Mouse (Mus musculus) layer of hippocampus, postnatal 36 days (tissue): ENCODE results near the gene Cnot10. TPM values are rescaled to one million over a fixed set of nuclear protein-coding genes. Genes with fewer than 3 reads are reported as not detected.

Experiments
- DNase-seq, 2 experiments: peaks; one replicate each; pipeline ENCODE4 v3.0.0; 2022
- total RNA-seq, 2 experiments: library from RNA; stranded (reverse); gene quantifications; 2 replicates each; pipeline ENCODE4 v1.2.3; 2021

Cnot10 gene
- total RNA-seq, 2 experiments from 2014 or later: 56.1 to 57.3 TPM

DNA sequence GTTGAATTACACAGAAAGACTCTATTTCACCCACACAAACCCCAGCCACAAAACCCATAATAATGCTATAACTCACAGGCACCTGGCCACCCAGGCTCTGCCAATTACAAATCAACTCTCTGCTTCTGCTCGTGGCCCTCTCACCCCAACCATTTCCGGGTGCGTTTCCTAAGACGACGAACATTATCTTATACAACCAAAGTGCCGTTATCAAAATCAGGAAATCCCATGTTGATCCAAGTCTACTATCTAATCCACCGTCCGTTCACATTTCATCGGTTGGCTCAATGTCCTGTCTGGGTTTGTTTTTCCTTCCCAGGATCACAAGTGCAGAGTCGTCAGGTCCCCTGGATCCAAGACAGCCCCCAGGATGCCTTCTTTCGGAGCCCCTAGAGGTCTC, 61.3 kb downstream of the Cnot10 start:
- no peak for DNase-seq

DNA sequence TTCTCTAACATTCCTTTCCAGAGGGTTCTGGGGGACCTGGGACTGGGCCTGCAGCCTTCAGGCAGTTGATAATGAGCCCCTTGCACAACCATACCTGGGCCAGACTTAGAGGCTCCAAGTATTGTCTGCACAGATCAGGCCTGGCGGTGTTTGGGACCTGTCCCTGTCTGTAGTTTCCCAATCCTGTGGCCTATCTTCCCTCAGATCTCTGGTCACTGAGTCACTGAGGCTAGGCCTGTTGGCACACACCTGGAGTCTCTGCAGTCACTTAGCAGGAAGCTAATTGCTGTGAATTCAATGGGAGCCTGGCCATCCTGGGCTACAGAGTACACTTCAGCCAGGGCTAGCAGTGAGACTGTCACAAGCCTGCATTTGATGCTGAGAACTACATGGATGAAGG, 64.0 kb downstream of the Cnot10 start:
- DNase-seq: no peak

DNA sequence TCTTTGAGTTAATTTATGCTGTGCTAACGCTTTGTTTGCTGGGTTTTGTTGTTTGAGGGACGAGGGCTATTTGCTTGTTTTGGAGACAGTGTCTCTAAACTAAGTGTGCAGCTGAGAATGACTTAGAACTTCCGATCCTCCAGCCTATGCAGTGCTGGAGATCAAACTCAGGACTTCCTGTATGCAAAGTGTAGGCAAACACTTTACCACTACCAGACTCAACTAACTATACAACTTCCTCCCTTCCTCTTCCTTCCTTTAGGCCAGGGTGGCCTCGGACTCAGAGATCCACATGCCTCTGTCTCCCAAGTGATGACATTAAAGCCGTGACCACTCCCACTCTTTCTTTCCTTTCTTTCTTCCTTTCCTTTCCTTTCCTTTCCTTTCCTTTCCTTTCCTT, 66.5 kb downstream of the Cnot10 start:
- no peak for DNase-seq

DNA sequence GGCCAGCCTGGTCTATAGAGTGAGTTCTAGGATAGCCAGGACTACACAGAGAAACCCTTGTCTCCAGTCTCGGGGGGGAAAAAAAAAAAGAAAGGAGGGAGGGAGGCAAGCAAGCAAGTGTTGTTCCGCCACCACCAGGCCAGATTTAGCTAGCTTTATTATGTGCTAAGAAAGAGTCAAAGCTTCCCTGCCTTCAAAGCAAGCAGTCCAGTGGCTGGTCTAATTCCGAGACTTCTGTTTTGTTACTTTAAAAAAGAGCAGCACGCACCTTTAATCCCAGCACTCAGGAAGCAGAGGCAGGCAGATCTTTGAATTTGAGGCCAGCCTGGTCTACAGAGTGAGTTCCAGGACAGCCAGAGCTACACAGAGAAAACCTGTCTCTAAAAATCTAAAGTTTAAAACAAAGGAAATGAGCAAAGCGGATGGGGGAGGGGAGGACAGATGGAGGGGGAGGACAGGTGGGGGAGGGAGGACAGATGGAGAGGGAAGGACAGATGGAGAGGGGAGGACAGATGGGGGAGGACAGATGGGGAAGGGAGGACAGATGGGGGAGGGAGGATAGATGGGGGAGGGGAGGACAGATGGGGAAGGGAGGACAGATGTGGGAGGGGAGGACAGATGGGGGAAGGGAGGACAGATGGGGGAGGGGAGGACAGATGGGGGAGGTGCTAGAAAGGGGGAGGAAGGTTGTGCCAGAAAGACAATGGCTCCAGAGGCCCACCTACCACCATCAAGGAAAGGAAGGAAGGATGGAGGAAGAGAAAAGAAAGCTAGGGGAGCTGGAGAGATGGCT, 71.1 kb downstream of the Cnot10 start:
- no peak for DNase-seq

GRCm38 (mm10) chr9:114564667-114565066, 75.3 kb downstream of the Cnot10 start:
- no peak for DNase-seq

GRCm38 (mm10) chr9:114563761-114564606, 76.0 kb downstream of the Cnot10 start, which contains the start of gene Trim71:
Gene Trim71 (minus strand): TSS chr9:114564369.
- DNase-seq: peak; percentile 21 to 41

DNA sequence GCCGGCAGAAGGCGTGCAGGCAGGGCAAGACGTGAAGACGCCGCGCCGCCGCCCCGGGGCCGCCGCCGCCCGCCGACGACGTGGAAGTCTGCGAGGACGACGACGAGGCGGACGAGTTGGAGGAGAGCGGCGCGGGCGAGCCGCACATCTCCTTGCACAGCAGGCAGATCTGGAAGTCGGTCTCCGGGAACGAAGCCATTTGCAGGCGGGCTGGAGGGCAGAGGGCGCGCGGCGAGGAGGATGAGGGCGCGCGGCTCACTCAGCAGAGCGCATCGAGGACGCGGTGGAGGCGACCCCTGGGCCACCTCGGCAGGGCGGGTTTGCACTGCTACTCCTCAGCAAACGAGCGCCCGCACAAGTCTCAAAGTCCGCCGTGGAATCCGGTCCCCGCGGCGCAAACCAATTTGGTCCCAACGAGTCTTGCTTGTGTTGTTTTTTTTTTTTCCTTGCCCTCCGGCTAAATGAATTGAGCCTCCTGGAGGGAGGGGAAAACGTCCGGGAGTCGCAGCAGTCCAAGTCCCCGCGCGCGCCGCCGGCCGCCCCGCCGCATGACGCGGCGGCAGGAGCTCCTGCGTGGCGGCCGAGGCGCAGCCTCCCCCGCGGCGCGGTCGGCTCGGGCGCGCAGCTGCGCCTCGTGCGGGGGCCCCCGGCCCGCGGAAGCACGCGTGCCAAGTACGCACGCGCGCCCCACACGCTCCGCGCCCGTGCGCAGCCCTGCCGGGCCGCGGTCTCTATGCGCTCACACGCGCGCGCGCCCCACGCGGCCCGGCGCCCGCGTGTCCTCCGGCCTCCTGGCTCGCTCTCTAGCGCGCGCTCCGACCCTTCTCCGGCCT, 76.8 kb downstream of the Cnot10 start:
- DNase-seq: peak in 1 of 2 experiments; percentile 13

DNA sequence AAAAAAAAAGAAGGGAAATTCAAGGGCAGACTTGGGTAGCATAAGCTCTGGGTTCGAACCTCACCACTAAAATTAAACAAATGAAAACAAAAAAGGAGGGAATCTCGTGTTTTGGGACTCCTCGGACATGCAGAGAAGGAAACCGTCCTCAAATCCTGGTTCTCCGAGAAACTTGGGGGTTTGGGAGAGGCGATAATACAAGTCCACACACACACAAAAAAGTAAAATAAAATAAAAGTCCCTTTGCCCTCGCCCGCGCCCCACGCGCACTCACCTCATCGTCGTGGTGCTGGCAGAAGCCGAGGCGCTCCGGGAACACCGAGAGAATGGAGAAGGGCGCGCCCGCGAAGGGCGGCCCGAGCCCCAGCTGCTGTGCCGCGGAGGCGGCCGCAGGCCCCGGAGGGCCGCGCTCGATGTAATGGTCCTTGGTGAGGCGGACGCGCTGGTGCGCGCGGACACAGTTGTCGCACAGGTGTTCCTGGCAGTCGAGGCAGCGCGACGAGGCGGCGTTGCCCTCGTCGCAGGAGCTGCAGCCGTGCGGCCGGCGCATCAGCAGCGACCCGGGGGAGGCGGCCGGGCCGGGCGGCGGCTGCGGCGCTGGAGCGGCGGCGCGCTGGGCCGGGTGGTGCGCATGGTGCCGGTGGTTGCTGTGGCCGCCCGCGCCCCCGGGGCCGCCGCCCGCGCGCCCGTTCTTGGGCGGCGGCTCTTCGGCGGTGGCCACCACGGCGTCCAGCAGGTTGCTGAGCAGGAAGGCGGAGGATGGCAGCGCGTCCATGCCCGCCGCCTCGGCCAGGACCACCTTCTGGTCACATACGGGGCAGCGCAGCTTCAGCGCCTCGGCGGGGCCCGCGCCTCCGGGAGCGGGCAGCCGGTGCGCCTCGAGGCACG, 77.7 kb downstream of the Cnot10 start:
- DNase-seq: no peak

- no peak for DNase-seq
These were observed 78.4 kb downstream of the Cnot10 start for GRCm38 (mm10) chr9:114561671-114561971.

GRCm38 (mm10) chr9:114560771-114561670, 79.0 kb downstream of the Cnot10 start:
- DNase-seq: no peak

DNA sequence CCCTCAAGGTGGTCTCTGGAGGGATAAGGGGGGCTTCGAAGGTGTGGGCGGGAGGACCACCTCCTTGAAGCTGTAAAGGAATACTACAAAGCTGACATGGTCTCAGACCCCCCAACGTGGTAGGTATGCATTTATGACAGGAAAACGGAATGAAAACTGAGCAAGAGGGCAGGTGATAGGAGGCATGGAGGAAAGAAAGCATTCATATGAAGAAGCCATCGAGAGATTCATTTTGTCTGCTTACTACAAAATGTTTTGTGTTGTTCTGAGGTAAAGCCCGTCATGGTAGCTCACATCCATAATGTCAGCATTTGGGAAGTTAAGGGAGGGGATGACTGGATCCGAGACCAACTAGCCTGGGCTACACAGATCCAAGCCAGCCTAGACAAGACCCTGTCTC, 79.8 kb downstream of the Cnot10 start:
- no peak for DNase-seq

DNA sequence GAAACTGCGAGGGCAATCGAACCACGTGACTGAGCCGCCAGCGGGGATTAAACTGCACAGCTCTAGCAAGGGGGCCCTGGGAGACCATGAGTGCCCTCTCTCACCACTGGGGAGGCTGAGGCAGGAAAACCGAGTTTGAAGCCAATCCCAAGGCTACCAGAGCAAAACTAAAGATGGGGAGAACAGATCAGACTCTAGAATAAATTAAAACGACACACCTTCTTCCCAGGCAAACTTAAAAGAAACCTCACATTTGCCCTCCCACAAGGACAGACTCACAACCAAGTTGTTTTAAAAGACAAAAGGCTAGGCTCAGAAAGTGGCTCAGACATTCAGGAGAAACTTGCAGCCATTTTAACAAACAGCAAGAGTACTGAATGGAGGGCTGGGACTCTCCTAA, 82.9 kb downstream of the Cnot10 start:
- DNase-seq: no peak

- no peak for DNase-seq
These were observed 83.6 kb downstream of the Cnot10 start for GRCm38 (mm10) chr9:114556276-114556855.

DNA sequence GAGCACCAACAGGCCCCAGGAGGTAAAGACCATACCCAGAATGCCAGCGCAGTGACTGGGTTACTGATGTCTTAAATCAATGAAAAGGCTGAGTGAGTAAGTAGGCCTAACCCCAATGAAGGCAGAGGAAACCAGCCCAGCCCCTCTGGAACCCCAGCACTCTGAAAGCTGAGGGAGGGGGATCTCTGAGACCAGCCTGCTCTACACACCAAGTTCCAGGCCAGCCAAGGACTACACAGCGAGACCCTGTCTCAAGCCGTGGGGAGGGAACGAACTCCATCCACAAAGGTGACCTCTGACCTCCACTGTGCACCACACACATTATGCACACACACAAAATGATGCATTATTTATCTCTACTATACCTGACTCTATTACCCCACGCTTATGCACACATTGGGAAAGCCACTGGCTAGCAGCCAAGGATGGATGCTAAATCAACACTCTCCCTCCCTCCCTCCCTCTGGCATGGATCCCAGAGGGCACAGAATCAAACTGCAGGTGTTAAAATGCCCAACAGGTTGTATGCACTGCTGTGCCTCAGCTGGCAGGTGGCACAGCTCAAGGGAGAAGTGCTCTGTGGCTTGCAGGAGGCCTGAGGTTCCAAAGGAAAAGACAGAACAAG, 85.5 kb downstream of the Cnot10 start:
- DNase-seq: no peak

DNA sequence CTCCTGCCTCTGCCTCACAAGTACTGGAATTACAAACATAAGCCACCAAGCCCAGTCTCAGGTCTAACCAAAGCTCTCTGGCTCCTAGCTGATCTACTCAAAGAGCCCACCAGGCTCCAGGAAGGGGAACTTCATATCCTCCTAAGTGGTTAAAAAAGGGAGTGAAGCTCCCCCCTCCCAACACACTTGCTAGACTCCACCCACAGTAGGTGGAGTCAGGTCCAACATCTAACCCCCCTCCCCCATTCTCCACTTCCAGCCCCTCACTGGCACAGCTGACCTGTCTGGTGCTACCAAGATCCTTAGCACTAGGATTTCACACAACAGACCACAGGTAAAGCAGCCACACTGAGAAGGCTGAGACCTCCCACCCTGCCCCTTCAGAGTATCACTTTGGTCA, 86.2 kb downstream of the Cnot10 start:
- no peak for DNase-seq

DNA sequence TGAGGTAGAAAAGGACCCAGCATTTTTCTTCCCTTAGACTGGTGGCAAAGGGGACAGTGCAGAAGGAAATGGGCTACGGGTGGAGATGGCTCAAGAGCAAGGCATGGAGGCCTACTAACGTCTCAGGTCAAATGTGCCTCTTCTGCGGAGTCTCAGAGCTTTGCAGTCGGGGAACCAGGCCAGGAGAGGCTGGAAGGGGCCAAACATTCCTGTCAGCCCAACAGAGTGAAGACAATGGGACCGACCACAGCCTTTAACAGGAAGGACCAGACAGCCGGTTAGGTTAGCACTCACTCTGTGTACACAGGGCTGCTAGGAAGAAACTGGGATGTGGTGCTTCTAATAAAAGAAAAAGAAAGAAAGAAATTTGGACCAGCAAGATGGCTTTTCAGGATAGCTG, 90.0 kb downstream of the Cnot10 start:
- no peak for DNase-seq

DNA sequence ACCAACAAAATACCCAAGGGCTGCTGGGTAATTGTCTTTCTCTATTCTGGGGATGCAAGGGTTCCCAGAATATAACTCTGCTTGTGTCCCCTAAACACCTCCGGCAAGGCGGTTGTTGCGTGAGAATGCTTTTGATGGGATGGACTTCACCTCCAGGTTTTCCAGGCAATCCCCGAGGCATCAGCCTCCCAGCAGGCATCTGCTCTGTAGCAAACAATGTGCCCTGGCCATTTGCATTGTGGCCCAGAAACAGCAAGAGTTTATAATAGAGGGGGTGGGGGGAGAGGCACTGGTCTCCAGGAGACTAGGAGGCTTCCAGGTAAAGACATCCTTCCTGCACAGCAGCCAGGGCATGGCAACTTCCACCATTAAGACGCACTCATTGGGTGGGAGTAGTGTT, 90.9 kb downstream of the Cnot10 start:
- DNase-seq: no peak

DNA sequence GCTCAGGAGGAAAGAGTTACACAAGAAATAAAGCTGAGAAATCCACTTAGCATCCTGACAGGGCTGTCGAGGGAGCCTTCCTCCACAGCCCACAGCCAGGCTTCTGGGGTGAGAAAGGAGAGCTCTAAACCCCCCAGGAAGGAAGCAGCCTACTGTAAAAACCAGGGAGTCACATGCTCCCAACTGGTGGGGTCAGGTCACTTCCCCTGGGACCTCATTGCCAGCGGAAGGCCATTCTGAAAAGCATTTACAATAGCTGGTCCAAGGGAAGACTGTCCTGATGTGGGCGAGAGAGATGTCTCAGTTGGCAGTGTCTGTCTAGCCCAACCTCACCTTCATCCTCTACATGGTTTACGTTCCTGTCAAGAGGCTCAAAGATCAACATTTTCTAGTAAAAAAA, 91.5 kb downstream of the Cnot10 start:
- DNase-seq: no peak

- no peak for DNase-seq
These were observed 92.3 kb downstream of the Cnot10 start for GRCm38 (mm10) chr9:114547643-114548077.

DNA sequence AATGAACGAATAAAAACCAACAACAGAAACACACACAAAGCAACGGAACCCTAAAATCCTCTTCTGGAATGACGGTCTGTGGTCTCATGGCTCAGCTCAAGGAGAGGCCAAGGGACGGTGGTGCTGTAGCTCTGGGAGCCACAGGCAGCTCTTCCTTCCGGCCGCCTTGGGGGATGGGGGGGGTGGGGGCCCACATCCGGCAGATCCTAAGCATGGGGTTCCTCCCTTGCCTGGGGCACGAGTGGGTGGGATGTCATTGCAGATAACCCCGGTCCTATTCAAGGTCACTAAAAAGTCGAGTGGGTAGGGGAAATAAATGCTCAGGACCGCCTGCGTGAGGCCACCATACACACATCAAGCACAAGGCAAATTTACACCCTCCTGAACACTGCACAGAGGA, 93.2 kb downstream of the Cnot10 start:
- no peak for DNase-seq
